Mouse (Mus musculus) liver, embryonic 14.5 days (tissue): ENCODE data around the gene Rapgef1.
"Not testable (repeated sequence)": the region's sequence is repeated elsewhere in the genome, so short reads cannot be mapped to it uniquely, and the experiment has no call there.

Experiments used
- CTCF ChIP-seq: IDR thresholded peaks from 2 replicates; pipeline ENCODE4 v1.5.1; 2016; ENCODE audit warnings: antibody characterized with exemption, low read depth, control low read depth
- EP300 ChIP-seq: IDR thresholded peaks from 2 replicates; pipeline ENCODE4 v1.6.1; 2016; ENCODE audit warnings: antibody characterized with exemption, low read depth

- TF ChIP-seq CTCF, EP300: not testable (repeated sequence)
These were observed 161.7 kb downstream of the Rapgef1 start for GRCm38 (mm10) chr2:29781256-29781655.
